Mouse (Mus musculus): ENCODE measurements around the gene Ssbp4.

- no peak for TF ChIP-seq CTCF (IDR thresholded peaks at IDR 0.05; ENCODE audit: low read depth)
- TF ChIP-seq EP300 (IDR thresholded peaks at IDR 0.05; ENCODE audit: low read depth), result no peak
Observed at GRCm38 (mm10) chr8:70607603-70607897, 1.1 kb downstream of the Ssbp4 start.
